Mouse (Mus musculus) MEL (cell line): ENCODE results near the gene Fam214a. TPM values are rescaled to one million over a fixed set of nuclear protein-coding genes. Genes with fewer than 3 reads are reported as not detected.

Experiments used
- DNase-seq: peaks from one replicate; pipeline ENCODE4 v3.0.0; 2011; ENCODE audit warnings: low read depth, low spot score
- H3K27ac ChIP-seq: 2 replicates; pipeline ENCODE4 v1.5.1; 2012; ENCODE audit warnings: low read depth, mild to moderate bottlenecking, control low read depth, low read length, moderate library complexity; ENCODE audit not compliant: control insufficient read depth
- H3K27me3 ChIP-seq, 2 experiments: fragments of 150-350 bp in 1 of 2; sonication (generic) in 1 of 2; 2 replicates each; pipeline ENCODE4 v1.6.1; 2012; ENCODE audit warnings: low read length in 2 of 2, mild to moderate bottlenecking in 2 of 2, improper control_type of control experiment in 1 of 2, moderate library complexity in 1 of 2; ENCODE audit not compliant: insufficient read depth in 2 of 2, control insufficient read depth in 1 of 2
- H3K36me3 ChIP-seq, 2 experiments: 2 replicates each; pipeline ENCODE4 v1.6.1; 2012 to 2014; ENCODE audit warnings: low read length in 2 of 2, improper control_type of control experiment in 1 of 2, inconsistent platforms in 1 of 2, mild to moderate bottlenecking in 1 of 2; ENCODE audit not compliant: insufficient read depth in 2 of 2, control insufficient read depth in 1 of 2
- H3K4me1 ChIP-seq, 2 experiments: fragments of 150-350 bp in 1 of 2; sonication (generic) in 1 of 2; 2 replicates each; pipeline ENCODE4 v1.6.1; 2012; ENCODE audit warnings: low read length in 2 of 2, improper control_type of control experiment in 1 of 2, mild to moderate bottlenecking in 1 of 2; ENCODE audit not compliant: insufficient read depth in 2 of 2, control insufficient read depth in 1 of 2
- H3K4me3 ChIP-seq, 2 experiments: fragments of 150-350 bp in 1 of 2; sonication (generic) in 1 of 2; 2 replicates each; pipeline ENCODE4 v1.5.1; 2012; ENCODE audit warnings: low read depth in 2 of 2, low read length in 2 of 2, mild to moderate bottlenecking in 2 of 2, moderate library complexity in 2 of 2, control low read depth in 1 of 2, improper control_type of control experiment in 1 of 2; ENCODE audit not compliant: control insufficient read depth in 1 of 2, insufficient read depth in 1 of 2
- H3K79me2 ChIP-seq: 2 replicates; pipeline ENCODE4 v1.6.1; 2012; ENCODE audit warnings: mild to moderate bottlenecking, low read length, moderate library complexity; ENCODE audit not compliant: control insufficient read depth, poor library complexity, insufficient read depth
- H3K9ac ChIP-seq: 2 replicates; pipeline ENCODE4 v1.6.1; 2012; ENCODE audit warnings: low read depth, mild to moderate bottlenecking, control low read depth, low read length, moderate library complexity; ENCODE audit not compliant: control insufficient read depth, poor library complexity, severe bottlenecking
- H3K9me3 ChIP-seq: fragments of 150-350 bp; sonication (generic); replicated peaks from 2 replicates; pipeline ENCODE4 v1.6.1; 2012; ENCODE audit warnings: mild to moderate bottlenecking, low read length, improper control_type of control experiment, moderate library complexity; ENCODE audit not compliant: insufficient read depth
- BHLHE40 ChIP-seq: IDR thresholded peaks from 2 replicates; pipeline ENCODE4 v1.6.1; 2012; ENCODE audit warnings: low read depth, mild to moderate bottlenecking, inconsistent platforms, low read length, improper control_type of control experiment, borderline replicate concordance
- CHD2 ChIP-seq: IDR thresholded peaks from 2 replicates; pipeline ENCODE4 v1.6.1; 2011; ENCODE audit warnings: low read length, improper control_type of control experiment
- CTCF ChIP-seq, 3 experiments: IDR thresholded peaks in 2 of 3; conservative IDR thresholded peaks in 1 of 3; 2 replicates each; pipeline ENCODE4 v1.5.1; 2011 to 2012; ENCODE audit warnings: low read length in 3 of 3, low read depth in 2 of 3, mild to moderate bottlenecking in 2 of 3, improper control_type of control experiment in 1 of 3, inconsistent platforms in 1 of 3, mixed read lengths in 1 of 3, moderate library complexity in 1 of 3; ENCODE audit not compliant: control insufficient read depth in 1 of 3, insufficient read depth in 1 of 3, poor library complexity in 1 of 3, severe bottlenecking in 1 of 3
- E2F4 ChIP-seq: IDR thresholded peaks from 2 replicates; pipeline ENCODE4 v1.6.1; 2011; ENCODE audit warnings: low read depth, low read length, improper control_type of control experiment, borderline replicate concordance
- ELF1 ChIP-seq: IDR thresholded peaks from 2 replicates; pipeline ENCODE4 v1.6.1; 2014; ENCODE audit warnings: low read depth, mild to moderate bottlenecking, inconsistent platforms, low read length, improper control_type of control experiment, moderate library complexity
- EP300 ChIP-seq, 2 experiments: IDR thresholded peaks; 2 replicates each; pipeline ENCODE4 v1.6.1; 2011; ENCODE audit warnings: improper control_type of control experiment in 2 of 2, low read length in 2 of 2, low read depth in 1 of 2, mild to moderate bottlenecking in 1 of 2
- ETS1 ChIP-seq: IDR thresholded peaks from 2 replicates; pipeline ENCODE4 v1.6.1; 2012; ENCODE audit warnings: low read depth, mild to moderate bottlenecking, inconsistent platforms, low read length, improper control_type of control experiment, moderate library complexity
- GATA1 ChIP-seq: IDR thresholded peaks from 2 replicates; pipeline ENCODE4 v1.6.1; 2011; ENCODE audit warnings: low read depth, low read length, improper control_type of control experiment
- HCFC1 ChIP-seq: IDR thresholded peaks from 2 replicates; pipeline ENCODE4 v1.6.1; 2012; ENCODE audit warnings: low read depth, mild to moderate bottlenecking, inconsistent platforms, low read length, improper control_type of control experiment, moderate library complexity
- JUND ChIP-seq: IDR thresholded peaks from 2 replicates; pipeline ENCODE4 v1.6.1; 2011; ENCODE audit warnings: low read depth, mild to moderate bottlenecking, improper control_type of control experiment, low read length
- KAT2A ChIP-seq: conservative IDR thresholded peaks from 2 replicates; pipeline ENCODE4 v1.6.1; 2012; ENCODE audit warnings: low read depth, low read length, improper control_type of control experiment, inconsistent platforms
- MAX ChIP-seq: IDR thresholded peaks from 2 replicates; pipeline ENCODE4 v1.6.1; 2011; ENCODE audit warnings: low read length, improper control_type of control experiment
- MEF2A ChIP-seq: IDR thresholded peaks from 2 replicates; pipeline ENCODE4 v1.6.1; 2014; ENCODE audit warnings: low read depth, mild to moderate bottlenecking, inconsistent platforms, low read length, improper control_type of control experiment; ENCODE audit not compliant: poor library complexity, insufficient replicate concordance, severe bottlenecking; ENCODE audit errors: extremely low read depth
- MYB ChIP-seq: IDR thresholded peaks from 2 replicates; pipeline ENCODE4 v1.6.1; 2011; ENCODE audit warnings: mild to moderate bottlenecking, low read depth, low read length, improper control_type of control experiment
- MYC ChIP-seq: IDR thresholded peaks from 2 replicates; pipeline ENCODE4 v1.6.1; 2011; ENCODE audit warnings: low read depth, mild to moderate bottlenecking, low read length, improper control_type of control experiment, moderate library complexity
- NELFE ChIP-seq: IDR thresholded peaks from 2 replicates; pipeline ENCODE4 v1.6.1; 2011; ENCODE audit warnings: low read depth, low read length, improper control_type of control experiment
- NRF1 ChIP-seq: IDR thresholded peaks from 2 replicates; pipeline ENCODE4 v1.6.1; 2014; ENCODE audit warnings: low read depth, mild to moderate bottlenecking, inconsistent platforms, low read length, improper control_type of control experiment, moderate library complexity; ENCODE audit not compliant: poor library complexity, insufficient read depth, severe bottlenecking
- POLR2AphosphoS2 ChIP-seq: IDR thresholded peaks from 2 replicates; pipeline ENCODE4 v1.6.1; 2011; ENCODE audit warnings: low read length, improper control_type of control experiment
- RAD21 ChIP-seq: IDR thresholded peaks from 2 replicates; pipeline ENCODE4 v1.6.1; 2011; ENCODE audit warnings: mild to moderate bottlenecking, low read depth, low read length, improper control_type of control experiment
- RCOR1 ChIP-seq: IDR thresholded peaks from 2 replicates; pipeline ENCODE4 v1.6.1; 2012; ENCODE audit warnings: low read depth, mild to moderate bottlenecking, inconsistent platforms, low read length, improper control_type of control experiment
- SIN3A ChIP-seq: IDR thresholded peaks from 2 replicates; pipeline ENCODE4 v1.6.1; 2012; ENCODE audit warnings: low read length, improper control_type of control experiment, inconsistent platforms
- SMC3 ChIP-seq: IDR thresholded peaks from 2 replicates; pipeline ENCODE4 v1.6.1; 2011; ENCODE audit warnings: low read depth, low read length, improper control_type of control experiment
- TAL1 ChIP-seq: IDR thresholded peaks from 2 replicates; pipeline ENCODE4 v1.6.1; 2012; ENCODE audit warnings: mild to moderate bottlenecking, inconsistent platforms, low read length, moderate library complexity, mixed read lengths
- TBP ChIP-seq: IDR thresholded peaks from 2 replicates; pipeline ENCODE4 v1.8.0; 2011; ENCODE audit warnings: low read depth, low read length, improper control_type of control experiment
- TCF12 ChIP-seq: IDR thresholded peaks from 2 replicates; pipeline ENCODE4 v1.6.1; 2014; ENCODE audit warnings: low read depth, mild to moderate bottlenecking, inconsistent platforms, low read length, improper control_type of control experiment, moderate library complexity
- UBTF ChIP-seq: IDR thresholded peaks from 2 replicates; pipeline ENCODE4 v1.6.1; 2012; ENCODE audit warnings: low read depth, mild to moderate bottlenecking, inconsistent platforms, low read length, improper control_type of control experiment, moderate library complexity, borderline replicate concordance; ENCODE audit not compliant: insufficient read depth
- USF2 ChIP-seq, 2 experiments: IDR thresholded peaks; 2 replicates each; pipeline ENCODE4 v1.6.1; 2011 to 2012; ENCODE audit warnings: improper control_type of control experiment in 2 of 2, low read length in 2 of 2, borderline replicate concordance in 1 of 2, inconsistent platforms in 1 of 2, low read depth in 1 of 2, mild to moderate bottlenecking in 1 of 2; ENCODE audit not compliant: insufficient read depth in 1 of 2
- ZNF384 ChIP-seq: IDR thresholded peaks from 2 replicates; pipeline ENCODE4 v1.6.1; 2012; ENCODE audit warnings: low read depth, mild to moderate bottlenecking, inconsistent platforms, low read length, improper control_type of control experiment
- polyA plus RNA-seq, 2 experiments: library from polyadenylated mRNA; stranded (reverse) in 1 of 2; unstranded in 1 of 2; fragments of >175 nt in 1 of 2; fragments of >200 nt in 1 of 2; gene quantifications; 2 replicates each; pipeline versions ENCODE4 v1.2.1 to v1.2.4; 2012; ENCODE audit warnings: low replicate concordance in 2 of 2, low read depth in 1 of 2; ENCODE audit not compliant: insufficient read length in 2 of 2, insufficient read depth in 1 of 2, missing spikeins in 1 of 2
- total RNA-seq: library from RNA; depleted of rRNA; stranded (reverse); fragments of 300-350 nt; gene quantifications from 2 replicates; pipeline ENCODE4 v1.2.3, GENCODE M21; 2012

Gene Fam214a
- total and polyA plus RNA-seq, 3 experiments, result 2.3 to 3.9 TPM; not detected in 1

- no peak overlapping the region for H3K4me3 ChIP-seq
- H3K9ac ChIP-seq, result no peak overlapping the region
- H3K27ac ChIP-seq, result no peak overlapping the region
- no peaks in the 10 kb centered on the region for H3K9me3 ChIP-seq
- no peaks in the 10 kb centered on the region for H3K36me3 ChIP-seq
- H3K79me2 ChIP-seq, result no peaks in the 10 kb centered on the region
- no peak for TF ChIP-seq SIN3A
- no peak for TF ChIP-seq RCOR1
- TF ChIP-seq ETS1, result no peak
- no peak for TF ChIP-seq GATA1
- TF ChIP-seq UBTF, result no peak
- no peak for TF ChIP-seq JUND
- TF ChIP-seq KAT2A, result no peak
- no peak for TF ChIP-seq TCF12
- TF ChIP-seq CTCF (IDR thresholded peaks at IDR 0.05 in 2 of 3, conservative IDR thresholded peaks at IDR 0.05 in 1 of 3; ENCODE audit: control insufficient read depth in 1 of 3, insufficient read depth in 1 of 3, low read depth in 2 of 3, low read length in 3 of 3, poor library complexity in 1 of 3, severe bottlenecking in 1 of 3), result no peak
- TF ChIP-seq EP300 (IDR thresholded peaks at IDR 0.05; ENCODE audit: low read depth in 1 of 2, low read length in 2 of 2), result no peak
- no peak for TF ChIP-seq ELF1
- no peak for TF ChIP-seq SMC3
- TF ChIP-seq NRF1, result no peak
- no peak for TF ChIP-seq TBP
- TF ChIP-seq POLR2AphosphoS2, result no peak
- no peak for TF ChIP-seq E2F4
- TF ChIP-seq MYC, result no peak
- TF ChIP-seq USF2 (IDR thresholded peaks at IDR 0.05; ENCODE audit: borderline replicate concordance in 1 of 2, insufficient read depth in 1 of 2, low read depth in 1 of 2, low read length in 2 of 2), result no peak
- TF ChIP-seq, all 39 proteins: peak for 0
- Histone ChIP-seq H3K27me3 (peaks cover 3 to 12% of the 10 kb centered on the region in 2 experiments; a peak in 3 of 4 replicates), H3K4me1 (no peaks in the 10 kb centered on the region)
- DNase-seq, result no peak
These were observed 22.7 kb upstream of the Fam214a start for GRCm38 (mm10) chr9:74929981-74930423.

GRCm38 (mm10) chr9:74930653-74931052, 22.0 kb upstream of the Fam214a start:
- TF ChIP-seq MAX (no peak), E2F4 (no peak), MEF2A (no peak), CHD2 (no peak), NELFE (no peak), KAT2A (no peak), TAL1 (no peak), MYB (no peak), CTCF (IDR thresholded peaks at IDR 0.05 in 2 of 3, conservative IDR thresholded peaks at IDR 0.05 in 1 of 3; ENCODE audit: control insufficient read depth in 1 of 3, insufficient read depth in 1 of 3, low read depth in 2 of 3, low read length in 3 of 3, poor library complexity in 1 of 3, severe bottlenecking in 1 of 3) (no peak), MYC (no peak), ZNF384 (no peak), TBP (no peak), JUND (no peak), HCFC1 (no peak), RAD21 (no peak), BHLHE40 (no peak)

More at GRCm38 (mm10) chr9:74930653-74931052, 22.0 kb upstream of the Fam214a start:
- no peaks in the 10 kb centered on the region for H3K4me1 ChIP-seq
- H3K36me3 ChIP-seq, result no peaks in the 10 kb centered on the region
- peaks cover 3 to 12% of the 10 kb centered on the region in 2 experiments; a peak in 3 of 4 replicates for H3K27me3 ChIP-seq
- H3K9ac ChIP-seq, result no peak overlapping the region
- no peaks in the 10 kb centered on the region for H3K9me3 ChIP-seq
- DNase-seq, result no peak
- no peak overlapping the region for H3K27ac ChIP-seq
- H3K4me3 ChIP-seq, result no peak overlapping the region
- H3K79me2 ChIP-seq, result no peaks in the 10 kb centered on the region
